Mouse (Mus musculus): ENCODE measurements around the gene Arhgap44. TPM values are rescaled to one million over a fixed set of nuclear protein-coding genes. Genes with fewer than 3 reads are reported as not detected.
A peak's percentile ranks its signal among the peaks of the same experiment; 100 is the strongest.

Gene Arhgap44
- polyA plus RNA-seq, 1 experiment from 2014 or later = 31.2 TPM

- H3K4me3 ChIP-seq (ENCODE audit: low read depth, low read length) = no peak overlapping the region
- ATAC-seq (no peak), DNase-seq (ENCODE audit: low spot score) (no peak)
- no peak overlapping the region for H3K4me2 ChIP-seq (replicated peaks; ENCODE audit: low read depth, low read length)
- WGBS = 85% methylated on average over 5 of the region's 5 CpGs
- no peaks in the 10 kb centered on the region for H3K4me1 ChIP-seq (ENCODE audit: insufficient read depth, low read depth, low read length)
- no peaks in the 10 kb centered on the region for H3K9me3 ChIP-seq (ENCODE audit: low read length)
- H3K27ac ChIP-seq (ENCODE audit: low read length) = no peak overlapping the region
- H3K36me3 ChIP-seq (ENCODE audit: insufficient read depth, low read length) = peaks cover 48% of the 10 kb centered on the region
- no peaks in the 10 kb centered on the region for H3K27me3 ChIP-seq (replicated peaks; ENCODE audit: insufficient read depth, low read length)
- H3K9ac ChIP-seq (replicated peaks; ENCODE audit: low read depth) = no peak overlapping the region
- TF ChIP-seq CTCF (IDR thresholded peaks at IDR 0.05) = no peak
- TF ChIP-seq EP300 (IDR thresholded peaks at IDR 0.05) = no peak
Observed at GRCm38 (mm10) chr11:64999685-65000084, 163.1 kb downstream of the Arhgap44 start.

- ATAC-seq (no peak), DNase-seq (ENCODE audit: low spot score) (no peak)
- Histone ChIP-seq H3K9me3 (ENCODE audit: low read length) (no peaks in the 10 kb centered on the region), H3K27ac (ENCODE audit: low read length) (no peak overlapping the region), H3K4me3 (ENCODE audit: low read depth, low read length) (no peak overlapping the region), H3K4me1 (ENCODE audit: insufficient read depth, low read depth, low read length) (no peaks in the 10 kb centered on the region), H3K4me2 (replicated peaks; ENCODE audit: low read depth, low read length) (no peak overlapping the region), H3K9ac (replicated peaks; ENCODE audit: low read depth) (no peak overlapping the region), H3K36me3 (ENCODE audit: insufficient read depth, low read length) (peaks cover 53% of the 10 kb centered on the region), H3K27me3 (replicated peaks; ENCODE audit: insufficient read depth, low read length) (no peaks in the 10 kb centered on the region)
- WGBS = 83% methylated on average over 3 of the region's 3 CpGs
- TF ChIP-seq CTCF (IDR thresholded peaks at IDR 0.05) (no peak), EP300 (IDR thresholded peaks at IDR 0.05) (no peak)
Observed at GRCm38 (mm10) chr11:64998439-64998838, 164.3 kb downstream of the Arhgap44 start.

GRCm38 (mm10) chr11:64988556-64988955, 174.2 kb downstream of the Arhgap44 start:
- no peaks in the 10 kb centered on the region for H3K4me1 ChIP-seq (ENCODE audit: insufficient read depth, low read depth, low read length)
- no peak overlapping the region for H3K4me3 ChIP-seq (ENCODE audit: low read depth, low read length)
- no peaks in the 10 kb centered on the region for H3K27me3 ChIP-seq (replicated peaks; ENCODE audit: insufficient read depth, low read length)
- H3K9me3 ChIP-seq (ENCODE audit: low read length) = no peaks in the 10 kb centered on the region
- no peak for ATAC-seq
- no peak overlapping the region for H3K4me2 ChIP-seq (replicated peaks; ENCODE audit: low read depth, low read length)
- peaks cover 16% of the 10 kb centered on the region for H3K36me3 ChIP-seq (ENCODE audit: insufficient read depth, low read length)
- H3K27ac ChIP-seq (ENCODE audit: low read length) = no peak overlapping the region
- WGBS = 90% methylated on average over 2 of the region's 2 CpGs
- no peak overlapping the region for H3K9ac ChIP-seq (replicated peaks; ENCODE audit: low read depth)
- DNase-seq (ENCODE audit: low spot score) = no peak
- TF ChIP-seq CTCF (IDR thresholded peaks at IDR 0.05) (no peak), EP300 (IDR thresholded peaks at IDR 0.05) (no peak)

- peak overlapping the region; percentile 87 for H3K4me3 ChIP-seq (ENCODE audit: low read depth, low read length)
- peak overlapping the region; percentile 73 for H3K9ac ChIP-seq (replicated peaks; ENCODE audit: low read depth)
- H3K9me3 ChIP-seq (ENCODE audit: low read length) = no peaks in the 10 kb centered on the region
- 9% methylated on average over 9 of the region's 9 CpGs for WGBS
- H3K27me3 ChIP-seq (replicated peaks; ENCODE audit: insufficient read depth, low read length) = no peaks in the 10 kb centered on the region
- DNase-seq (ENCODE audit: low spot score) (no peak), ATAC-seq (no peak)
- H3K4me1 ChIP-seq (ENCODE audit: insufficient read depth, low read depth, low read length) = peaks cover 12% of the 10 kb centered on the region; the same call in 1 of the 2 replicates
- peak overlapping the region; percentile 97 for H3K4me2 ChIP-seq (replicated peaks; ENCODE audit: low read depth, low read length)
- TF ChIP-seq EP300 (IDR thresholded peaks at IDR 0.05) (no peak), CTCF (IDR thresholded peaks at IDR 0.05) (no peak)
- peaks cover 12% of the 10 kb centered on the region; the same call in 1 of the 2 replicates for H3K36me3 ChIP-seq (ENCODE audit: insufficient read depth, low read length)
- H3K27ac ChIP-seq (ENCODE audit: low read length) = no peak overlapping the region
Observed at GRCm38 (mm10) chr11:64979489-64979845, 183.3 kb downstream of the Arhgap44 start.

GRCm38 (mm10) chr11:64978720-64979488, 183.9 kb downstream of the Arhgap44 start, which contains the start of gene Elac2:
Gene Elac2 (plus strand): TSS chr11:64979038.
- Histone ChIP-seq H3K9me3 (ENCODE audit: low read length) (no peaks in the 10 kb centered on the region), H3K4me3 (ENCODE audit: low read depth, low read length) (peak within 1 kb of the TSS; percentile 87), H3K27me3 (replicated peaks; ENCODE audit: insufficient read depth, low read length) (no peaks in the 10 kb centered on the region), H3K27ac (ENCODE audit: low read length) (0 out of 2 replicates have a peak within 1 kb of the TSS, but pooled peaks have one; percentile 20), H3K36me3 (ENCODE audit: insufficient read depth, low read length) (peaks cover 8% of the 10 kb centered on the region; the same call in 1 of the 2 replicates), H3K4me1 (ENCODE audit: insufficient read depth, low read depth, low read length) (peaks cover 12% of the 10 kb centered on the region; the same call in 1 of the 2 replicates), H3K9ac (replicated peaks; ENCODE audit: low read depth) (peak within 1 kb of the TSS; percentile 73), H3K4me2 (replicated peaks; ENCODE audit: low read depth, low read length) (peak within 1 kb of the TSS; percentile 97)
- TF ChIP-seq CTCF (IDR thresholded peaks at IDR 0.05) (no peak), EP300 (IDR thresholded peaks at IDR 0.05) (peak; percentile 50)
- ATAC-seq (peak; percentile 100), DNase-seq (ENCODE audit: low spot score) (peak; percentile 99)
- WGBS = under 1% methylated on average over 64 of the region's 65 CpGs

- WGBS = 72% methylated on average over 2 of the region's 2 CpGs
- Histone ChIP-seq H3K4me1 (ENCODE audit: insufficient read depth, low read depth, low read length) (no peaks in the 10 kb centered on the region), H3K9ac (replicated peaks; ENCODE audit: low read depth) (no peak overlapping the region), H3K4me2 (replicated peaks; ENCODE audit: low read depth, low read length) (no peak overlapping the region), H3K27ac (ENCODE audit: low read length) (no peak overlapping the region), H3K27me3 (replicated peaks; ENCODE audit: insufficient read depth, low read length) (no peaks in the 10 kb centered on the region), H3K9me3 (ENCODE audit: low read length) (no peaks in the 10 kb centered on the region), H3K36me3 (ENCODE audit: insufficient read depth, low read length) (no peaks in the 10 kb centered on the region), H3K4me3 (ENCODE audit: low read depth, low read length) (no peak overlapping the region)
- ATAC-seq (no peak), DNase-seq (ENCODE audit: low spot score) (no peak)
- TF ChIP-seq EP300 (IDR thresholded peaks at IDR 0.05) = no peak
- no peak for TF ChIP-seq CTCF (IDR thresholded peaks at IDR 0.05)
Observed at GRCm38 (mm10) chr11:64972418-64972817, 190.3 kb downstream of the Arhgap44 start.

Data from lung, postnatal 0 days (tissue).